Comparison of ENCODE assay signal across 25 mouse cellular contexts in genomic region chr5:125758506-125758905, GRCm38 (mm10).
A peak's percentile ranks its signal among the peaks of the same experiment; 100 is the strongest.
DNase-seq lines count a peak whose midpoint lies in the region; ATAC-seq and TF ChIP-seq lines count a peak whose summit lies in the region.
"Had no signal": no experiment of that assay in that cellular context is flagged by ENCODE, and none has a peak within 500 bp of the region (broad histone marks: within the 10 kb centered on the region; RNA-seq: fewer than 3 reads in every experiment).

No protein-coding gene starts in this region.

- H3K27ac ChIP-seq in thymus, adult 2 months (ENCODE audit: control insufficient read depth, insufficient read depth, low read length) = no peak overlapping the region
- H3K27ac ChIP-seq: embryonic facial prominence, embryonic 12.5 days; embryonic facial prominence, embryonic 15.5 days; heart, embryonic 15.5 days; hindbrain, embryonic 10.5 days; hindbrain, embryonic 13.5 days had no signal

- TF ChIP-seq POLR2A in thymus, adult 2 months (IDR thresholded peaks at IDR 0.05; ENCODE audit: control insufficient read depth, extremely low read depth, insufficient read depth, low read length, poor library complexity) = no peak

- DNase-seq in frontal cortex, postnatal 14 days (ENCODE audit: low spot score in 2 of 2) = no peak
- peak; percentile 38 for DNase-seq in left cerebral cortex, adult 11 months (ENCODE audit: low spot score)
- DNase-seq in left cerebral cortex, postnatal 36 days (ENCODE audit: low spot score in 2 of 2) = no peak
- DNase-seq in brain, adult 2 months (ENCODE audit: low read depth, low spot score) = peak; percentile 80
- DNase-seq in thymus, adult 2 months = no peak
- DNase-seq: adrenal gland, adult 8-10 months; adrenal gland, postnatal 25 days; cerebellum, adult 18-20 months; cerebellum, adult 9-10 months; cerebellum, postnatal 14 days; forebrain, postnatal 0 days; gastrocnemius, postnatal 25 days; heart, adult 18-20 months; heart, postnatal 10 days; heart, postnatal 36 days had no signal

- H3K27me3 ChIP-seq in thymus, adult 2 months (ENCODE audit: control insufficient read depth, insufficient read depth, low read length) = no peaks in the 10 kb centered on the region
- H3K27me3 ChIP-seq: embryonic facial prominence, embryonic 12.5 days; embryonic facial prominence, embryonic 15.5 days; heart, embryonic 12.5 days; heart, embryonic 15.5 days; hindbrain, embryonic 13.5 days had no signal

- H3K36me3 ChIP-seq in thymus, adult 2 months (ENCODE audit: control insufficient read depth, insufficient read depth, low read length) = no peaks in the 10 kb centered on the region
- H3K36me3 ChIP-seq: embryonic facial prominence, embryonic 12.5 days; embryonic facial prominence, embryonic 15.5 days; heart, embryonic 12.5 days; heart, embryonic 15.5 days; hindbrain, embryonic 10.5 days; hindbrain, embryonic 13.5 days had no signal

- H3K4me1 ChIP-seq in thymus, adult 2 months (replicated peaks; ENCODE audit: control insufficient read depth, insufficient read depth, low read length) = no peaks in the 10 kb centered on the region
- H3K4me1 ChIP-seq: embryonic facial prominence, embryonic 12.5 days; embryonic facial prominence, embryonic 15.5 days; heart, embryonic 12.5 days; heart, embryonic 15.5 days; hindbrain, embryonic 10.5 days; hindbrain, embryonic 13.5 days had no signal

- ATAC-seq in frontal cortex, adult (ENCODE audit: low TSS enrichment) = peak; percentile 56
- ATAC-seq: activated CD4-positive, CD25-positive, alpha-beta regulatory T cell, adult 4 months; forebrain, embryonic 14.5 days; forebrain, postnatal 0 days; hindbrain, embryonic 16.5 days had no signal

- intact Hi-C loops in left cerebral cortex, postnatal 36 days (cut with DNase I) = no loop called here

- WGBS in thymus, adult 2 months = 80% methylated on average over 1 of the region's 1 CpGs

- no peak for TF ChIP-seq CTCF in thymus, adult 2 months (IDR thresholded peaks at IDR 0.05; ENCODE audit: borderline replicate concordance, control insufficient read depth, extremely low read depth, insufficient read depth, low read length, poor library complexity)

- no peak overlapping the region for H3K4me3 ChIP-seq in thymus, adult 2 months (ENCODE audit: control insufficient read depth, insufficient read depth, low read length)
- H3K4me3 ChIP-seq: embryonic facial prominence, embryonic 12.5 days; embryonic facial prominence, embryonic 15.5 days; heart, embryonic 12.5 days; heart, embryonic 15.5 days; hindbrain, embryonic 10.5 days; hindbrain, embryonic 13.5 days had no signal

Comparison
In these comparisons a context has a peak if more than half of its experiments do, and no peak if none do; other contexts are left out.
1. DNase-seq: peak in left cerebral cortex, adult 11 months (single experiment) and brain, adult 2 months (single experiment); none in frontal cortex, postnatal 14 days (0 of 2), left cerebral cortex, postnatal 36 days (0 of 2) and thymus, adult 2 months (single experiment).